Mouse (Mus musculus): ENCODE measurements around the gene Ly6g6e. TPM values are rescaled to one million over a fixed set of nuclear protein-coding genes. Genes with fewer than 3 reads are reported as not detected.

Gene Ly6g6e
- polyA plus RNA-seq, 1 experiment, result 1.3 TPM

DNA sequence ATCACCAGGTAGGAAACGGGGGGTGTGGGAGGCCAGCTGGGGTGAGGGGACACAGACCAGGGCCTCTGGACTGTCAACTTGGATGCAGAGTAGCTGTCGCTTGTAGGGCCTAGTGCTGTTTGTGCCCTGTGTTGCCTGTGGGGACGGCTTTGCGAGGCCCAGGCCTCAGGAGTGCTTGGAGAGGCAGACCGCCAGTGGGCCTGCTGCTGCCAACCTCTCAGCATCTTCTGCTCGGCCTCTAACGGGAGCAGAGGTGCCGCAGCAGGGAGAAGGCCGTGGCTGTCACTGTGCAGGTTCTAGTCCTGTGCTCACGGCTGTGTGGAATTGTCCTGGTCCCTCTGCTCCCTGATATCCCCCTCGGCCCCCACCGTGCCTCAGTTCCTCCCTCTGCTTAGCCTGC, 19.9 kb downstream of the Ly6g6e start:
- WGBS, result 95% methylated on average over 12 of the region's 12 CpGs
- Histone ChIP-seq H3K27ac (ENCODE audit: control insufficient read depth, insufficient read depth, low read depth, low read length, poor library complexity) (no peak overlapping the region), H3K4me1 (ENCODE audit: control insufficient read depth, insufficient read depth, low read length) (no peaks in the 10 kb centered on the region), H3K4me3 (replicated peaks; ENCODE audit: control insufficient read depth, low read depth, low read length) (no peak overlapping the region)
- TF ChIP-seq CTCF (IDR thresholded peaks at IDR 0.05; ENCODE audit: control insufficient read depth, insufficient read depth, low read length), result no peak
- no peak; the same call in 1 of the 2 replicates for TF ChIP-seq POLR2A (IDR thresholded peaks at IDR 0.05; ENCODE audit: borderline replicate concordance, control insufficient read depth, low read depth, low read length)

DNA sequence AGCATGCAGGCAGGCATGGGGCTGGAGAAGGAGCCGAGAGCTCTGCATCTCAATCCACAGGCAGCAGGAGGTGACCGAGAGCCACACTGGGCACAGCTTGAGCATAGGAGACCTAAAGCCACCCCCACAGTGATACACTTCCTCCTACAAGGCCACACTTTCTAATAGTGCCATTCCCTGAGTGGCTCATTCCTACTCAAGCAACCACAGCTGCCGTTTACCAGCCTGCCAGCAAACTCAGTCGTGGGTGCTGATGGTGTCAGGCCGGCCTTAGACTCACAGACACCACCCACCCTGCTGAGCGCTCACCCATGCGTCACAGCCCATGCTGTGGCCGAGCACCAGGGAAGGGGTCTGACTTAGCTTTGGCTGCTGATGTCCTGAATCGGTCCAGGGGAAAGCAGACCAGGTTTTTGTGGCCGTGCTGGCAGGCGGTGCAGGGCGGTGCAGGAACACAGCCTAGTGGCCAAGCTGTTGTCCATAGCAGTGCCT, 20.5 kb downstream of the Ly6g6e start:
- TF ChIP-seq CTCF (IDR thresholded peaks at IDR 0.05; ENCODE audit: control insufficient read depth, insufficient read depth, low read length) (no peak), POLR2A (IDR thresholded peaks at IDR 0.05; ENCODE audit: borderline replicate concordance, control insufficient read depth, low read depth, low read length) (no peak)
- WGBS, result 87% methylated on average over 12 of the region's 12 CpGs
- no peak overlapping the region for H3K4me3 ChIP-seq (replicated peaks; ENCODE audit: control insufficient read depth, low read depth, low read length)
- H3K27ac ChIP-seq (ENCODE audit: control insufficient read depth, insufficient read depth, low read depth, low read length, poor library complexity), result no peak overlapping the region
- H3K4me1 ChIP-seq (ENCODE audit: control insufficient read depth, insufficient read depth, low read length), result no peaks in the 10 kb centered on the region

DNA sequence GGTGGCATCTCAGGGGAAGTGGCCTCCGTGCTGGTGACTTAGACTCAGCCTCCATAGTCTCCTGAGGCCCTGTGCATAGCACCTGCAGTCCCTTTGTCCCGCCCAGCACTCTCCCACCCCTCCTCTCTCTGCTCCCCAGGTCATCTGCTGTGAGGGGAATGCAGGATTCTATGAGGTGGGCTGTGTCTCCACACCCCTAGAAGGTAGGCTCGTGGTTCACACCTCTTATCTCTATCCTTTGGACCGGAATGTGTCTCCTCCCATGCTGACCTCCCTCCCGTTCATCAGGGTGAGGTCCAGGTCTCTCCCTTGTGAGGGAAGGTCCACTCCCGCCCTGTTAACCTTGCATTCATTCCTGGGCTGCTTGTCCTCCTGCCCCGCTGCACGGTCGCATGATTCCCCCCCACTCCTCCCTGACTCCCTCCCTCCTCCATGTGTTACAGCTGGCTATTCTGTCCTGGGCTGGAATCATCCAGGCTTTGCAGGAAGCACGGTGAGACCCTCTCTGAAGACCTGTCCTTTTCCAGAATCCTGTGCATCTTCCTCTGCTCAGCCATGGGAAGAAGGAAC, 23.6 kb downstream of the Ly6g6e start:
- TF ChIP-seq POLR2A (IDR thresholded peaks at IDR 0.05; ENCODE audit: borderline replicate concordance, control insufficient read depth, low read depth, low read length) (no peak), CTCF (IDR thresholded peaks at IDR 0.05; ENCODE audit: control insufficient read depth, insufficient read depth, low read length) (no peak)
- Histone ChIP-seq H3K27ac (ENCODE audit: control insufficient read depth, insufficient read depth, low read depth, low read length, poor library complexity) (no peak overlapping the region), H3K4me1 (ENCODE audit: control insufficient read depth, insufficient read depth, low read length) (no peaks in the 10 kb centered on the region; the same call in 1 of the 2 replicates), H3K4me3 (replicated peaks; ENCODE audit: control insufficient read depth, low read depth, low read length) (no peak overlapping the region)
- 85% methylated on average over 10 of the region's 10 CpGs for WGBS

DNA sequence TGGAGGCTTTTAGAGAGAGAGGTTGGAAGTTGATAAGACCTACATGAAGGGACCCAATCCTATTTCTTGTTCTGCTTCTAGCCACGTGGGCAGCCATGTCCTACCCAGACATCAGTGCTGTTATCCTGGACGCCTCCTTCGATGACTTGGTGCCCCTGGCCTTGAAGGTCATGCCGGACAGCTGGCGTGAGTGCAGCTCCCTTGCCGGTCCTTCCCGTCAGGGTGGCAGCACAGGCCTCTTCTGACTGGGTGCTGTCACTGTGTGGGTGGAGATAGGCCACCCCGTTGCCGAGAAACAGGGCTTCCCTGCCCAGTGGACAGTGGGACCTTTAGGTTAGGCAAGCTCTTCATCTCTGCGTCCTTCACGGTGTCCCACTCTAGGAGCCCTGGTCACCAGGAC, 24.5 kb downstream of the Ly6g6e start:
- Histone ChIP-seq H3K4me3 (replicated peaks; ENCODE audit: control insufficient read depth, low read depth, low read length) (no peak overlapping the region), H3K4me1 (ENCODE audit: control insufficient read depth, insufficient read depth, low read length) (no peaks in the 10 kb centered on the region; the same call in 1 of the 2 replicates), H3K27ac (ENCODE audit: control insufficient read depth, insufficient read depth, low read depth, low read length, poor library complexity) (no peak overlapping the region)
- TF ChIP-seq POLR2A (IDR thresholded peaks at IDR 0.05; ENCODE audit: borderline replicate concordance, control insufficient read depth, low read depth, low read length) (no peak), CTCF (IDR thresholded peaks at IDR 0.05; ENCODE audit: control insufficient read depth, insufficient read depth, low read length) (no peak)
- WGBS, result 91% methylated on average over 11 of the region's 11 CpGs

DNA sequence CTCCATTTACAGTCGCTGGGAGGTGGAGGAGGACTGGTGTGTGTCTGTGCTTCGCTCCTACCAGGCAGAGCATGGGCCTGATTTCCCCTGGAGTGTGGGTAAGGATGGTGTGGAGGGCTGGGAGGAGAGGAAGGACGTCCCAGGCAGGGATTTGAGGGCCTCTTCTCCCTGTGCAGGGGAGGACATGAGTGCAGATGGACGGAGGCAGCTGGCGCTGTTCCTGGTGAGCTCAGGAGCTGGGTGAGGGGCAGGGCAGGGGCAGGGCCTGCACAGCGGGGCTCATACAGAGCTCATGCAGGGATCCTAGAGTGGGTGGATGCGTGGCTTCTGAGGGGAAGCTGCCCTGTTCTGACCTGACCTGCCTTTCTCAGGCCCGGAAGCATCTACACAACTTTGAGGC, 25.6 kb downstream of the Ly6g6e start:
- TF ChIP-seq POLR2A (IDR thresholded peaks at IDR 0.05; ENCODE audit: borderline replicate concordance, control insufficient read depth, low read depth, low read length), result no peak
- TF ChIP-seq CTCF (IDR thresholded peaks at IDR 0.05; ENCODE audit: control insufficient read depth, insufficient read depth, low read length), result no peak
- Histone ChIP-seq H3K27ac (ENCODE audit: control insufficient read depth, insufficient read depth, low read depth, low read length, poor library complexity) (peak overlapping the region; percentile 37; the same call in 1 of the 2 replicates), H3K4me3 (replicated peaks; ENCODE audit: control insufficient read depth, low read depth, low read length) (no peak overlapping the region), H3K4me1 (ENCODE audit: control insufficient read depth, insufficient read depth, low read length) (no peaks in the 10 kb centered on the region; the same call in 1 of the 2 replicates)
- 77% methylated on average over 8 of the region's 8 CpGs for WGBS

DNA sequence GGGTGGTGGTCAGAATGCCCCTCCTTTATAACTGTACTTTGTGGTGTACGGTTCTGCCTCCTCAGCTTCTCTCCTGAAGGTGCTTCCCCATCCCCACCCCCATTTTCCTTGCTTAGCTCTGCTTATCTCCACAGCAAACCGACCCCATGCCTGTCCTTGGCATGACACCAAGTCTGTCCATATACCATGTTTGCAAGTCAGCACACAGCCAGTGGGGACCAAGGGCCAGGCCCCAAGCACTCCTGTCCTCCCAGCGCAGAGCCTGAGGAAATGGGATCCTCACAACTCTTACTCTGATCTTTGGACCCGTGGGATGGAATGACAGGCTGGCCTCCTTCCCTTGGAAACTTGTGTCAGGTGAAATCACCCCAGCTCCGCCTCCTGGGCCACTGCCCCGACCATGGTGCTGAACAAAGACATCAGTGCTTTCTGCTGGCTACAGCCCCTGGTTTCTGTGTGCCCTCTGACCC, 26.6 kb downstream of the Ly6g6e start:
- 44% methylated on average over 6 of the region's 6 CpGs for WGBS
- TF ChIP-seq POLR2A (IDR thresholded peaks at IDR 0.05; ENCODE audit: borderline replicate concordance, control insufficient read depth, low read depth, low read length), result no peak
- no peak for TF ChIP-seq CTCF (IDR thresholded peaks at IDR 0.05; ENCODE audit: control insufficient read depth, insufficient read depth, low read length)
- H3K27ac ChIP-seq (ENCODE audit: control insufficient read depth, insufficient read depth, low read depth, low read length, poor library complexity), result peak overlapping the region; percentile 28; the same call in 1 of the 2 replicates
- no peak overlapping the region for H3K4me3 ChIP-seq (replicated peaks; ENCODE audit: control insufficient read depth, low read depth, low read length)
- H3K4me1 ChIP-seq (ENCODE audit: control insufficient read depth, insufficient read depth, low read length), result no peaks in the 10 kb centered on the region; the same call in 1 of the 2 replicates

DNA sequence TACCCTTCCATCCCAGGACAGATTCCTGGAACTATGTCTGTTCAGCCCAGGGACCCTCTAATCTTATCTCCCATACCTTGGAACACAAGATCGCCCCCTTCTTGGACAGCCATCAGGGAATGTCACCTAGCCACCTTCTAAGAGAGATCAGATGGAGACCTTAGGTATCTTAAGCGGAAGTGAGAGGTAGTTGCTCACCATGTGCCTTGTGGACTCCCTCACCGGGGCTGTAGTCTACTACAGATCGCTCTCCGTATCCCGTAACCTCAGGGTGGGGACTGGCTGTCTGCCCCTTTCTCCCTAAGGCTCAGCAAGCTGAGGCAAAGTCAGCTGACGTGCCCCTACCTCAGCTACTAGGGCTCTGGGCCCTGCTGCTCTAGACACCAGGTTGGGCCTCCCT, 27.4 kb downstream of the Ly6g6e start:
- TF ChIP-seq CTCF (IDR thresholded peaks at IDR 0.05; ENCODE audit: control insufficient read depth, insufficient read depth, low read length) (no peak), POLR2A (IDR thresholded peaks at IDR 0.05; ENCODE audit: borderline replicate concordance, control insufficient read depth, low read depth, low read length) (no peak)
- H3K27ac ChIP-seq (ENCODE audit: control insufficient read depth, insufficient read depth, low read depth, low read length, poor library complexity), result peak overlapping the region; percentile 36
- 83% methylated on average over 7 of the region's 7 CpGs for WGBS
- no peak overlapping the region for H3K4me3 ChIP-seq (replicated peaks; ENCODE audit: control insufficient read depth, low read depth, low read length)
- H3K4me1 ChIP-seq (ENCODE audit: control insufficient read depth, insufficient read depth, low read length), result no peaks in the 10 kb centered on the region; the same call in 1 of the 2 replicates

DNA sequence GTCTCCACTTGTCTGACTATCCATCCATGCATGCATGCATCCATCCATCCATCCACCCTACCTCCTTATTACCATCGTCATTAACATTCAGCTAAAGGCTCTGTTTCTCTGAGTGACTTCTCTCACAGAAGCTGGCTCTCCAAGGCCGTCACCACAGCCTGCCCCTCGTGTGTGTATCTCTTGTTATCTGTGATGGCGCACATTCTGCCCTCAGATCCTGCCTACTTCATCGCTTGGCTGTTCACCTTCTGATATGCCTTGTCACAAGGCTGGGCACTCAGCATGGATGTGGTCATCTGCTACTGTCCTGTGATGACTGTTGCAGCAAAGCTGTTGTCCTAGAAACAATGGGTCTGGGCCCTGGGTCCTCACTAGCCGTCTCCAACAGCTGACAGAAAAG, 28.1 kb downstream of the Ly6g6e start:
- Histone ChIP-seq H3K27ac (ENCODE audit: control insufficient read depth, insufficient read depth, low read depth, low read length, poor library complexity) (peak overlapping the region; percentile 36), H3K4me3 (replicated peaks; ENCODE audit: control insufficient read depth, low read depth, low read length) (no peak overlapping the region), H3K4me1 (ENCODE audit: control insufficient read depth, insufficient read depth, low read length) (no peaks in the 10 kb centered on the region; the same call in 1 of the 2 replicates)
- TF ChIP-seq CTCF (IDR thresholded peaks at IDR 0.05; ENCODE audit: control insufficient read depth, insufficient read depth, low read length), result no peak
- TF ChIP-seq POLR2A (IDR thresholded peaks at IDR 0.05; ENCODE audit: borderline replicate concordance, control insufficient read depth, low read depth, low read length), result no peak
- 67% methylated on average over 6 of the region's 6 CpGs for WGBS

Measured in bone marrow, adult 2 months (tissue).